In genomic region chr6:97265705-97266104, GRCm38 (mm10) we compare ENCODE assay signal across 22 mouse cellular contexts. TPM values are rescaled to one million over a fixed set of nuclear protein-coding genes. Genes with fewer than 3 reads are reported as not detected.
DNase-seq lines count a peak whose midpoint lies in the region; ATAC-seq and TF ChIP-seq lines count a peak whose summit lies in the region.
"Had no signal": no experiment of that assay in that cellular context is flagged by ENCODE, and none has a peak within 500 bp of the region (broad histone marks: within the 10 kb centered on the region; RNA-seq: fewer than 3 reads in every experiment).

No protein-coding gene starts in this region.

- no peak for DNase-seq in heart, adult 2 months
- DNase-seq in heart, adult 8-10 months (ENCODE audit: low spot score), result no peak
- no peak for DNase-seq in heart, postnatal 36 days
- peak; percentile 77 for DNase-seq in heart, postnatal 0 days (ENCODE audit: low spot score)
- DNase-seq in heart, postnatal 14 days, result no peak
- DNase-seq: adrenal gland, postnatal 10 days; cerebellum, adult 11 months; cerebellum, adult 8-10 months; cerebellum, postnatal 14 days; embryo, embryonic 11 days; kidney, adult 18-20 months had no signal

- peak overlapping the region; percentile 60; the same call in 1 of the 2 replicates for H3K9ac ChIP-seq in heart, adult 2 months (ENCODE audit: low read depth, low read length)
- no peak overlapping the region for H3K9ac ChIP-seq in heart, embryonic 13.5 days
- H3K9ac ChIP-seq in heart, postnatal 0 days (replicated peaks; ENCODE audit: low read depth, low read length), result no peak overlapping the region
- H3K9ac ChIP-seq: embryonic facial prominence, embryonic 15.5 days; hindbrain, embryonic 14.5 days; intestine, embryonic 15.5 days had no signal

- no peak for TF ChIP-seq POLR2A in heart, adult 2 months (IDR thresholded peaks at IDR 0.05; ENCODE audit: insufficient read depth, low read depth, low read length)
- no peak for TF ChIP-seq POLR2A in myocyte (IDR thresholded peaks at IDR 0.05; ENCODE audit: insufficient read length, low read depth)

- H3K27ac ChIP-seq in heart, adult 2 months, result peak overlapping the region; percentile 87
- peak overlapping the region; percentile 94 for H3K27ac ChIP-seq in heart, embryonic 13.5 days (replicated peaks)
- H3K27ac ChIP-seq in heart, postnatal 0 days (ENCODE audit: low read depth), result peak overlapping the region; percentile 92
- H3K27ac ChIP-seq: embryonic facial prominence, embryonic 15.5 days; forebrain, embryonic 10.5 days; hindbrain, embryonic 10.5 days; hindbrain, embryonic 14.5 days; intestine, embryonic 15.5 days had no signal

- TF ChIP-seq EP300 in heart, adult 2 months (IDR thresholded peaks at IDR 0.05; ENCODE audit: insufficient read depth, low read depth, low read length), result no peak
- TF ChIP-seq EP300 in heart, postnatal 0 days (IDR thresholded peaks at IDR 0.05; ENCODE audit: low read depth), result no peak; the same call in none of the 2 replicates

- intact Hi-C loops in heart, adult 2 months (cut with DNase I), result no loop called here
- intact Hi-C loops in heart, postnatal 36 days (cut with DNase I), result no loop called here
- intact Hi-C loops in heart, postnatal 14 days (cut with DNase I), result no loop called here

- H3K4me1 ChIP-seq in heart, adult 2 months (ENCODE audit: control insufficient read depth, insufficient read depth, low read length), result peaks cover 3% of the 10 kb centered on the region; the same call in 1 of the 2 replicates
- H3K4me1 ChIP-seq in heart, embryonic 13.5 days, result peaks cover 27% of the 10 kb centered on the region
- peaks cover 17% of the 10 kb centered on the region; the same call in 1 of the 2 replicates for H3K4me1 ChIP-seq in heart, postnatal 0 days (ENCODE audit: control insufficient read depth, insufficient read depth)
- H3K4me1 ChIP-seq: embryonic facial prominence, embryonic 15.5 days; hindbrain, embryonic 10.5 days; intestine, embryonic 15.5 days had no signal

- H3K4me3 ChIP-seq in heart, adult 2 months, result no peak overlapping the region
- no peak overlapping the region for H3K4me3 ChIP-seq in heart, embryonic 13.5 days
- no peak overlapping the region for H3K4me3 ChIP-seq in heart, postnatal 0 days (ENCODE audit: low read depth, low read length)
- no peak overlapping the region for H3K4me3 ChIP-seq in myocyte
- H3K4me3 ChIP-seq: embryonic facial prominence, embryonic 15.5 days; erythroblast, embryonic 14.5 days; forebrain, embryonic 10.5 days; hindbrain, embryonic 10.5 days; intestine, embryonic 15.5 days had no signal

- H3K4me2 ChIP-seq in heart, embryonic 13.5 days, result peak overlapping the region; percentile 49
- 0 out of 2 replicates have a peak overlapping the region, but pooled peaks have one; percentile 21 for H3K4me2 ChIP-seq in heart, postnatal 0 days (ENCODE audit: low read depth, low read length)
- peak overlapping the region; percentile 32 for H3K4me2 ChIP-seq in myocyte (ENCODE audit: low read depth)
- H3K4me2 ChIP-seq: embryonic facial prominence, embryonic 15.5 days; hindbrain, embryonic 14.5 days; intestine, embryonic 15.5 days had no signal

- no peaks in the 10 kb centered on the region for H3K79me2 ChIP-seq in heart, adult 2 months (replicated peaks; ENCODE audit: control insufficient read depth, insufficient read depth, low read length)
- no peaks in the 10 kb centered on the region for H3K79me2 ChIP-seq in myocyte (ENCODE audit: control insufficient read depth, insufficient read depth)

- no peak for ATAC-seq in heart, embryonic 13.5 days (ENCODE audit: extremely low read depth, insufficient number of reproducible peaks, low FRiP score, low TSS enrichment)
- ATAC-seq in heart, postnatal 0 days (ENCODE audit: insufficient read depth, low read depth), result peak; percentile 88
- ATAC-seq: forebrain, embryonic 14.5 days; intestine, embryonic 15.5 days had no signal

- TF ChIP-seq CTCF in heart, adult 2 months (IDR thresholded peaks at IDR 0.05), result no peak
- no peak for TF ChIP-seq CTCF in heart, postnatal 0 days (IDR thresholded peaks at IDR 0.05; ENCODE audit: low read depth)

- no peaks in the 10 kb centered on the region for H3K9me3 ChIP-seq in heart, embryonic 13.5 days
- H3K9me3 ChIP-seq in heart, postnatal 0 days (replicated peaks; ENCODE audit: control insufficient read depth, low read length), result no peaks in the 10 kb centered on the region
- H3K9me3 ChIP-seq: embryonic facial prominence, embryonic 15.5 days; forebrain, embryonic 10.5 days; hindbrain, embryonic 10.5 days; intestine, embryonic 15.5 days had no signal

- H3K36me3 ChIP-seq in heart, adult 2 months (ENCODE audit: control insufficient read depth, insufficient read depth, low read length), result no peaks in the 10 kb centered on the region; the same call in 1 of the 2 replicates
- H3K36me3 ChIP-seq in heart, embryonic 13.5 days, result no peaks in the 10 kb centered on the region
- no peaks in the 10 kb centered on the region for H3K36me3 ChIP-seq in heart, postnatal 0 days (replicated peaks; ENCODE audit: control insufficient read depth, insufficient read depth, low read length)
- no peaks in the 10 kb centered on the region for H3K36me3 ChIP-seq in myocyte (ENCODE audit: control insufficient read depth, insufficient read depth)
- H3K36me3 ChIP-seq: embryonic facial prominence, embryonic 15.5 days; forebrain, embryonic 10.5 days; hindbrain, embryonic 10.5 days; intestine, embryonic 15.5 days had no signal

- H3ac ChIP-seq in myocyte (ENCODE audit: control insufficient read depth, insufficient read length), result no peak overlapping the region

- WGBS in heart, adult 2 months, result 51% methylated on average over 3 of the region's 3 CpGs
- WGBS in heart, embryonic 13.5 days, result 27% methylated on average over 3 of the region's 3 CpGs
- 30% methylated on average over 3 of the region's 3 CpGs for WGBS in heart, postnatal 0 days

- no peaks in the 10 kb centered on the region for H3K27me3 ChIP-seq in heart, adult 2 months (ENCODE audit: control insufficient read depth, insufficient read depth, low read length)
- H3K27me3 ChIP-seq in heart, embryonic 13.5 days (replicated peaks), result no peaks in the 10 kb centered on the region
- H3K27me3 ChIP-seq in heart, postnatal 0 days (ENCODE audit: control insufficient read depth, insufficient read depth, low read length), result no peaks in the 10 kb centered on the region
- no peaks in the 10 kb centered on the region for H3K27me3 ChIP-seq in myocyte (ENCODE audit: control insufficient read depth, insufficient read depth, insufficient read length)
- H3K27me3 ChIP-seq: embryonic facial prominence, embryonic 15.5 days; intestine, embryonic 15.5 days had no signal

TF ChIP-seq in myocyte, 11 proteins besides CTCF, POLR2A, EP300 and RAD21:
- TF ChIP-seq TCF12 (IDR thresholded peaks at IDR 0.05; ENCODE audit: insufficient read depth, poor library complexity, severe bottlenecking) (no peak), TCF3 (IDR thresholded peaks at IDR 0.05; ENCODE audit: insufficient read length, low read depth) (no peak), USF1 (IDR thresholded peaks at IDR 0.05; ENCODE audit: low read depth) (no peak), MAX (IDR thresholded peaks at IDR 0.05; ENCODE audit: low read depth) (no peak), MYOG (IDR thresholded peaks at IDR 0.05; ENCODE audit: control insufficient read depth in 1 of 3, insufficient read depth in 1 of 3, insufficient read length in 2 of 3, low read depth in 2 of 3) (no peak), CEBPB (IDR thresholded peaks at IDR 0.05; ENCODE audit: insufficient read depth, poor library complexity, severe bottlenecking) (no peak), E2F4 (IDR thresholded peaks at IDR 0.05; ENCODE audit: insufficient read depth) (no peak), REST (IDR thresholded peaks at IDR 0.05; ENCODE audit: insufficient read depth, insufficient read length) (no peak)

RNA-seq across cellular contexts. Expression of gene Lmod3, which starts 13.1 kb away (rescaled TPM):
- total RNA-seq in heart, adult 2 months (2021), result 10 to 100 TPM; 50.1 to 63.0 TPM
- 26.3 and 40.0 TPM in 2 replicates for polyA plus RNA-seq in heart, adult 2 months (2012; rRNA removed)
- total RNA-seq in heart, adult 8-10 months (2022), result 10 to 100 TPM; 66.2 to 86.5 (median 72.0) TPM
- polyA plus RNA-seq in heart, embryonic 13.5 days (2015; fragmentation: Nextera tagmentation; extraction: Ambion mirVana), result 14.3 and 16.7 TPM in 2 replicates
- 10 to 100 TPM; 57.6 to 64.6 TPM for total RNA-seq in heart, postnatal 36 days (2021)
- 6.4 and 8.9 TPM in 2 replicates for total RNA-seq in heart, postnatal 0 days (2014; rRNA removed; ENCODE audit: low replicate concordance)
- polyA plus RNA-seq in heart, postnatal 0 days (2015; fragmentation: Nextera tagmentation; extraction: Ambion mirVana), result 34.5 and 39.1 TPM in 2 replicates
- total RNA-seq in heart, postnatal 14 days (2021), result 10 to 100 TPM; 50.2 to 55.6 TPM
- 55.6 TPM for polyA plus RNA-seq in myocyte (2012; fragmentation: generic; extraction: Trizol)
- total RNA-seq: common myeloid progenitor, adult 5-6 weeks; MEL had no signal
- polyA plus RNA-seq: erythroblast, embryonic 14.5 days; forebrain, embryonic 10.5 days; forebrain, embryonic 14.5 days; hindbrain, embryonic 10.5 days; hindbrain, embryonic 14.5 days had no signal

RNA-seq across cellular contexts. Expression of gene Arl6ip5, which starts 55.2 kb away (rescaled TPM):
- total RNA-seq in heart, adult 2 months (2021), result 100 to 1,000 TPM; 122 to 138 TPM
- polyA plus RNA-seq in heart, adult 2 months (2012; rRNA removed), result 97.8 and 147 TPM in 2 replicates
- 100 to 1,000 TPM; 135 to 148 (median 144) TPM for total RNA-seq in heart, adult 8-10 months (2022)
- polyA plus RNA-seq in heart, embryonic 13.5 days (2015; fragmentation: Nextera tagmentation; extraction: Ambion mirVana), result 82.7 and 96.9 TPM in 2 replicates
- 100 to 1,000 TPM; 120 to 128 TPM for total RNA-seq in heart, postnatal 36 days (2021)
- 70.3 and 103 TPM in 2 replicates for total RNA-seq in heart, postnatal 0 days (2014; rRNA removed; ENCODE audit: low replicate concordance)
- 83.7 and 91.1 TPM in 2 replicates for polyA plus RNA-seq in heart, postnatal 0 days (2015; fragmentation: Nextera tagmentation; extraction: Ambion mirVana)
- 100 to 1,000 TPM; 103 to 110 TPM for total RNA-seq in heart, postnatal 14 days (2021)
- 750 TPM for polyA plus RNA-seq in myocyte (2012; fragmentation: generic; extraction: Trizol)
